Mouse (Mus musculus) midbrain, embryonic 13.5 days (tissue): Measurements from ENCODE around the gene Dnah2. TPM values are rescaled to one million over a fixed set of nuclear protein-coding genes. Genes with fewer than 3 reads are reported as not detected.

Experiments
- ATAC-seq: fragments of 200-750 bp; cut with Nextera tagmentation; 2 replicates; pipeline ENCODE4 v1.8.0; 2017; ENCODE audit warnings: mild to moderate bottlenecking, moderate TSS enrichment, moderate library complexity
- H3K27ac ChIP-seq: fragments of 300-500 bp; sonication (generic); 2 replicates; pipeline ENCODE4 v1.5.1; 2015; ENCODE audit warnings: inconsistent platforms, mild to moderate bottlenecking, moderate library complexity
- H3K27me3 ChIP-seq: fragments of 300-500 bp; sonication (generic); 2 replicates; pipeline ENCODE4 v1.6.1; 2015; ENCODE audit warnings: mild to moderate bottlenecking, inconsistent platforms
- H3K36me3 ChIP-seq: fragments of 300-500 bp; sonication (generic); 2 replicates; pipeline ENCODE4 v1.6.1; 2015; ENCODE audit warnings: mild to moderate bottlenecking, inconsistent platforms
- H3K4me1 ChIP-seq: fragments of 300-500 bp; sonication (generic); replicated peaks from 2 replicates; pipeline ENCODE4 v1.6.1; 2015; ENCODE audit warnings: inconsistent platforms
- H3K4me2 ChIP-seq: fragments of 300-500 bp; sonication (generic); replicated peaks from 2 replicates; pipeline ENCODE4 v1.6.1; 2015; ENCODE audit warnings: moderate library complexity, mild to moderate bottlenecking, inconsistent platforms
- H3K4me3 ChIP-seq: fragments of 300-500 bp; sonication (generic); replicated peaks from 2 replicates; pipeline ENCODE4 v1.5.1; 2015; ENCODE audit warnings: mild to moderate bottlenecking, inconsistent platforms
- H3K9ac ChIP-seq: fragments of 300-500 bp; sonication (generic); replicated peaks from 2 replicates; pipeline ENCODE4 v1.6.1; 2015; ENCODE audit warnings: mild to moderate bottlenecking, inconsistent platforms
- H3K9me3 ChIP-seq: fragments of 300-500 bp; sonication (generic); 2 replicates; pipeline ENCODE4 v1.6.1; 2016; ENCODE audit warnings: mild to moderate bottlenecking, inconsistent platforms
- WGBS: fragments of 180-500 bp; shearing (Covaris S2); methylation state at CpG from one replicate; pipeline ENCODE4 v1.1.7; 2015; 5-methylcytosine and 5-hydroxymethylcytosine counted together
- polyA plus RNA-seq: library from polyadenylated mRNA; unstranded; fragments of >200 nt; fragmentation: Nextera tagmentation; extraction: Ambion mirVana; gene quantifications from 2 replicates; pipeline ENCODE4 v1.2.1, GENCODE M21; 2015

Gene Dnah2
- polyA plus RNA-seq, 1 experiment from 2014 or later: 2.7 TPM

- peak; percentile 22 for ATAC-seq
- peaks cover 15% of the 10 kb centered on the region for H3K36me3 ChIP-seq
- H3K9me3 ChIP-seq: no peaks in the 10 kb centered on the region
- peak overlapping the region; percentile 96 for H3K4me2 ChIP-seq
- H3K27ac ChIP-seq: peak overlapping the region; percentile 100
- H3K27me3 ChIP-seq: peaks cover 5% of the 10 kb centered on the region
- peak overlapping the region; percentile 99 for H3K9ac ChIP-seq
- WGBS: 0% methylated on average over 3 of the region's 3 CpGs
- H3K4me3 ChIP-seq: peak overlapping the region; percentile 83
- peaks cover 76% of the 10 kb centered on the region for H3K4me1 ChIP-seq
These were observed 133.6 kb downstream of the Dnah2 start for GRCm38 (mm10) chr11:69415327-69415667.

GRCm38 (mm10) chr11:69414421-69415326, 134.2 kb downstream of the Dnah2 start:
- Histone ChIP-seq H3K27ac (peak overlapping the region; percentile 100), H3K9me3 (no peaks in the 10 kb centered on the region), H3K4me2 (peak overlapping the region; percentile 96), H3K4me3 (peak overlapping the region; percentile 83), H3K4me1 (peaks cover 71% of the 10 kb centered on the region), H3K9ac (peak overlapping the region; percentile 99), H3K27me3 (no peaks in the 10 kb centered on the region), H3K36me3 (peaks cover 15% of the 10 kb centered on the region)
- WGBS: 11% methylated on average over 4 of the region's 4 CpGs
- no peak for ATAC-seq

- Histone ChIP-seq H3K4me3 (peak within 1 kb of the TSS; percentile 83), H3K4me1 (peaks cover 75% of the 10 kb centered on the region), H3K27ac (peak within 1 kb of the TSS; percentile 100), H3K27me3 (no peaks in the 10 kb centered on the region), H3K36me3 (peaks cover 15% of the 10 kb centered on the region), H3K9ac (peak within 1 kb of the TSS; percentile 99), H3K4me2 (peak within 1 kb of the TSS; percentile 96), H3K9me3 (no peaks in the 10 kb centered on the region)
- WGBS: 37% methylated on average over 12 of the region's 12 CpGs
- no peak for ATAC-seq
These were observed 135.4 kb downstream of the Dnah2 start, which contains the start of gene Kdm6b for GRCm38 (mm10) chr11:69413221-69414181. Gene Kdm6b (minus strand): TSS chr11:69413675.

GRCm38 (mm10) chr11:69412548-69412947, 136.4 kb downstream of the Dnah2 start:
- peak overlapping the region; percentile 83 for H3K4me3 ChIP-seq
- peak overlapping the region; percentile 99 for H3K9ac ChIP-seq
- peaks cover 75% of the 10 kb centered on the region for H3K4me1 ChIP-seq
- peak overlapping the region; percentile 100 for H3K27ac ChIP-seq
- no peaks in the 10 kb centered on the region for H3K9me3 ChIP-seq
- 62% methylated on average over 7 of the region's 7 CpGs for WGBS
- no peaks in the 10 kb centered on the region for H3K27me3 ChIP-seq
- peak overlapping the region; percentile 96 for H3K4me2 ChIP-seq
- ATAC-seq: no peak
- H3K36me3 ChIP-seq: peaks cover 21% of the 10 kb centered on the region

- Histone ChIP-seq H3K9me3 (no peaks in the 10 kb centered on the region), H3K36me3 (peaks cover 30% of the 10 kb centered on the region), H3K4me3 (peak overlapping the region; percentile 83), H3K27ac (peak overlapping the region; percentile 100), H3K27me3 (no peaks in the 10 kb centered on the region), H3K9ac (peak overlapping the region; percentile 99), H3K4me1 (peaks cover 70% of the 10 kb centered on the region), H3K4me2 (peak overlapping the region; percentile 96)
- ATAC-seq: no peak
- 1% methylated on average over 37 of the region's 39 CpGs for WGBS
These were observed 137.2 kb downstream of the Dnah2 start for GRCm38 (mm10) chr11:69411538-69412203.

- Histone ChIP-seq H3K9ac (peak overlapping the region; percentile 99), H3K4me1 (peaks cover 66% of the 10 kb centered on the region), H3K27me3 (no peaks in the 10 kb centered on the region), H3K4me2 (peak overlapping the region; percentile 96), H3K9me3 (no peaks in the 10 kb centered on the region), H3K4me3 (peak overlapping the region; percentile 83), H3K36me3 (peaks cover 36% of the 10 kb centered on the region), H3K27ac (peak overlapping the region; percentile 100)
- peak; percentile 35 for ATAC-seq
- WGBS: under 1% methylated on average over 26 of the region's 26 CpGs
These were observed 137.8 kb downstream of the Dnah2 start for GRCm38 (mm10) chr11:69411073-69411535.

GRCm38 (mm10) chr11:69410310-69411072, 138.4 kb downstream of the Dnah2 start:
- H3K27ac ChIP-seq: peak overlapping the region; percentile 100
- WGBS: under 1% methylated on average over 41 of the region's 41 CpGs
- no peaks in the 10 kb centered on the region for H3K9me3 ChIP-seq
- peaks cover 66% of the 10 kb centered on the region for H3K4me1 ChIP-seq
- peak overlapping the region; percentile 83 for H3K4me3 ChIP-seq
- H3K27me3 ChIP-seq: no peaks in the 10 kb centered on the region
- peaks cover 42% of the 10 kb centered on the region for H3K36me3 ChIP-seq
- peak overlapping the region; percentile 99 for H3K9ac ChIP-seq
- H3K4me2 ChIP-seq: peak overlapping the region; percentile 96
- ATAC-seq: peak; percentile 13; the same call in 1 of the 2 replicates

- ATAC-seq: no peak
- peak overlapping the region; percentile 96 for H3K4me2 ChIP-seq
- H3K4me3 ChIP-seq: peak overlapping the region; percentile 83
- H3K27me3 ChIP-seq: no peaks in the 10 kb centered on the region
- WGBS: under 1% methylated on average over 18 of the region's 18 CpGs
- no peaks in the 10 kb centered on the region for H3K9me3 ChIP-seq
- peak overlapping the region; percentile 100 for H3K27ac ChIP-seq
- H3K4me1 ChIP-seq: peaks cover 64% of the 10 kb centered on the region
- peaks cover 47% of the 10 kb centered on the region for H3K36me3 ChIP-seq
- H3K9ac ChIP-seq: peak overlapping the region; percentile 99
These were observed 138.9 kb downstream of the Dnah2 start for GRCm38 (mm10) chr11:69410045-69410309.

- ATAC-seq: peak; percentile 21
- peak overlapping the region; percentile 96 for H3K4me2 ChIP-seq
- peaks cover 52% of the 10 kb centered on the region for H3K36me3 ChIP-seq
- no peaks in the 10 kb centered on the region for H3K27me3 ChIP-seq
- peaks cover 59% of the 10 kb centered on the region for H3K4me1 ChIP-seq
- peak overlapping the region; percentile 99 for H3K9ac ChIP-seq
- peak overlapping the region; percentile 100 for H3K27ac ChIP-seq
- peak overlapping the region; percentile 83 for H3K4me3 ChIP-seq
- no peaks in the 10 kb centered on the region for H3K9me3 ChIP-seq
- WGBS: under 1% methylated on average over 39 of the region's 46 CpGs
These were observed 139.4 kb downstream of the Dnah2 start for GRCm38 (mm10) chr11:69409378-69410044.

- H3K27ac ChIP-seq: peak overlapping the region; percentile 100
- H3K4me2 ChIP-seq: peak overlapping the region; percentile 96
- no peaks in the 10 kb centered on the region for H3K27me3 ChIP-seq
- under 1% methylated on average over 33 of the region's 33 CpGs for WGBS
- peaks cover 59% of the 10 kb centered on the region for H3K36me3 ChIP-seq
- no peaks in the 10 kb centered on the region for H3K9me3 ChIP-seq
- H3K4me3 ChIP-seq: peak overlapping the region; percentile 83
- peak; percentile 68 for ATAC-seq
- H3K4me1 ChIP-seq: peaks cover 52% of the 10 kb centered on the region
- H3K9ac ChIP-seq: peak overlapping the region; percentile 99
These were observed 140.2 kb downstream of the Dnah2 start for GRCm38 (mm10) chr11:69408541-69409377.
